Mouse (Mus musculus) CH12.LX (cell line): Measurements from ENCODE around the gene Racgap1. TPM values are rescaled to one million over a fixed set of nuclear protein-coding genes. Genes with fewer than 3 reads are reported as not detected.

Experiments used
- DNase-seq: peaks from one replicate; pipeline ENCODE4 v3.0.0-alpha.2; 2013; ENCODE audit errors: extremely low read depth
- H3K27ac ChIP-seq: 2 replicates; pipeline ENCODE4 v1.5.1; 2012; ENCODE audit warnings: low read depth, mild to moderate bottlenecking, control low read depth, moderate library complexity; ENCODE audit not compliant: insufficient read depth
- H3K27me3 ChIP-seq: replicated peaks from 2 replicates; pipeline ENCODE3; 2012; ENCODE audit warnings: inconsistent platforms
- H3K36me3 ChIP-seq, 2 experiments: replicated peaks in 1 of 2; 2 replicates each; pipeline versions ENCODE3 to v1.6.1; 2012; ENCODE audit warnings: inconsistent platforms in 1 of 2, low read length in 1 of 2, mild to moderate bottlenecking in 1 of 2, mixed read lengths in 1 of 2, moderate library complexity in 1 of 2; ENCODE audit not compliant: control insufficient read depth in 1 of 2, insufficient read depth in 1 of 2
- H3K4me1 ChIP-seq, 2 experiments: 2 replicates each; pipeline ENCODE4 v1.6.1; 2012; ENCODE audit warnings: inconsistent platforms in 1 of 2, moderate library complexity in 1 of 2; ENCODE audit not compliant: insufficient read depth in 2 of 2, control insufficient read depth in 1 of 2
- H3K4me2 ChIP-seq: 2 replicates; pipeline ENCODE4 v1.6.1; 2012; ENCODE audit warnings: low read depth, mild to moderate bottlenecking, control low read depth; ENCODE audit not compliant: poor library complexity, insufficient read depth, severe bottlenecking
- H3K4me3 ChIP-seq, 3 experiments: fragments of 150-350 bp in 1 of 3; sonication (generic) in 1 of 3; replicated peaks in 1 of 3; 2 replicates each; pipeline versions ENCODE3 to v1.5.1; 2011 to 2012; ENCODE audit warnings: low read depth in 2 of 3, low read length in 2 of 3, mild to moderate bottlenecking in 2 of 3, moderate library complexity in 2 of 3, control low read depth in 1 of 3, improper control_type of control experiment in 1 of 3, inconsistent platforms in 1 of 3, mixed read lengths in 1 of 3; ENCODE audit not compliant: poor library complexity in 1 of 3
- H3K79me2 ChIP-seq: replicated peaks from 2 replicates; pipeline ENCODE4 v1.6.1; 2012; ENCODE audit warnings: mild to moderate bottlenecking, moderate library complexity; ENCODE audit not compliant: control insufficient read depth, poor library complexity, insufficient read depth, severe bottlenecking; ENCODE audit errors: extremely low read depth
- H3K9ac ChIP-seq: 2 replicates; pipeline ENCODE4 v1.6.1; 2012; ENCODE audit warnings: low read depth, mild to moderate bottlenecking, control low read depth, moderate library complexity; ENCODE audit not compliant: insufficient read depth
- H3K9me3 ChIP-seq: replicated peaks from 2 replicates; pipeline ENCODE3; 2012; ENCODE audit warnings: low read length, inconsistent platforms, mixed read lengths
- CHD1 ChIP-seq: IDR thresholded peaks from 2 replicates; pipeline ENCODE4 v1.6.1; 2012; ENCODE audit warnings: low read depth, low read length, improper control_type of control experiment, inconsistent platforms
- E2F4 ChIP-seq: IDR thresholded peaks from 2 replicates; pipeline ENCODE4 v1.6.1; 2011; ENCODE audit warnings: low read depth, low read length, improper control_type of control experiment; ENCODE audit not compliant: insufficient replicate concordance
- ELF1 ChIP-seq: IDR thresholded peaks from 2 replicates; pipeline ENCODE4 v1.6.1; 2014; ENCODE audit warnings: low read depth, mild to moderate bottlenecking, inconsistent platforms, low read length, improper control_type of control experiment
- EP300 ChIP-seq: IDR thresholded peaks from 2 replicates; pipeline ENCODE4 v1.6.1; 2011; ENCODE audit warnings: low read length, improper control_type of control experiment
- ETS1 ChIP-seq: conservative IDR thresholded peaks from 2 replicates; pipeline ENCODE4 v1.6.1; 2012; ENCODE audit warnings: low read depth, mild to moderate bottlenecking, inconsistent platforms, low read length, improper control_type of control experiment, moderate library complexity
- HCFC1 ChIP-seq: IDR thresholded peaks from 2 replicates; pipeline ENCODE4 v1.6.1; 2012; ENCODE audit warnings: low read depth, mild to moderate bottlenecking, inconsistent platforms, low read length, improper control_type of control experiment
- JUN ChIP-seq: IDR thresholded peaks from 2 replicates; pipeline ENCODE4 v1.6.1; 2011; ENCODE audit warnings: low read depth, mild to moderate bottlenecking, low read length, improper control_type of control experiment, moderate library complexity; ENCODE audit not compliant: insufficient read depth
- MAFK ChIP-seq: IDR thresholded peaks from 2 replicates; pipeline ENCODE4 v1.6.1; 2011; ENCODE audit warnings: low read length, improper control_type of control experiment; ENCODE audit not compliant: insufficient replicate concordance
- MEF2A ChIP-seq: IDR thresholded peaks from 2 replicates; pipeline ENCODE4 v1.6.1; 2014; ENCODE audit warnings: low read depth, mild to moderate bottlenecking, inconsistent platforms, low read length, improper control_type of control experiment, borderline replicate concordance
- MYC ChIP-seq: IDR thresholded peaks from 2 replicates; pipeline ENCODE4 v1.6.1; 2011; ENCODE audit warnings: low read depth, mild to moderate bottlenecking, improper control_type of control experiment, low read length
- NELFE ChIP-seq: IDR thresholded peaks from 2 replicates; pipeline ENCODE4 v1.6.1; 2011; ENCODE audit warnings: low read depth, low read length, improper control_type of control experiment
- POLR2A ChIP-seq: IDR thresholded peaks from 2 replicates; pipeline ENCODE4 v1.6.1; 2011; ENCODE audit warnings: low read depth, mild to moderate bottlenecking, improper control_type of control experiment, low read length
- RAD21 ChIP-seq: IDR thresholded peaks from 2 replicates; pipeline ENCODE4 v1.6.1; 2011; ENCODE audit warnings: low read depth, mild to moderate bottlenecking, low read length, improper control_type of control experiment, moderate library complexity
- RCOR1 ChIP-seq: conservative IDR thresholded peaks from 2 replicates; pipeline ENCODE4 v1.6.1; 2012; ENCODE audit warnings: low read depth, mild to moderate bottlenecking, inconsistent platforms, low read length, improper control_type of control experiment
- TBP ChIP-seq: conservative IDR thresholded peaks from 2 replicates; pipeline ENCODE4 v1.6.1; 2011; ENCODE audit warnings: low read depth, low read length, improper control_type of control experiment
- TCF12 ChIP-seq: IDR thresholded peaks from 2 replicates; pipeline ENCODE4 v1.6.1; 2014; ENCODE audit warnings: low read depth, mild to moderate bottlenecking, inconsistent platforms, low read length, improper control_type of control experiment
- UBTF ChIP-seq: IDR thresholded peaks from 2 replicates; pipeline ENCODE4 v1.6.1; 2012; ENCODE audit warnings: low read depth, mild to moderate bottlenecking, inconsistent platforms, low read length, improper control_type of control experiment, moderate library complexity
- dilution Hi-C: fragments of 300-500 bp; cut with MboI; formaldehyde crosslinking; loops from 2 replicates; pipeline ENCODE4 v1.14.3; 2020; ENCODE audit warnings: low sequenced_read_pairs; ENCODE audit not compliant: extremely low pct_unique_long_range_greater_than_20kb, extremely low pct_ligation_motif_present
- in situ Hi-C: fragments of 300-500 bp; cut with MboI; formaldehyde crosslinking; loops from 3 replicates; pipeline ENCODE4 v1.14.3; 2019; ENCODE audit warnings: low sequenced_read_pairs, low pct_ligation_motif_present, low pct_unique_long_range_greater_than_20kb, mixed read lengths
- polyA plus RNA-seq: library from polyadenylated mRNA; unstranded; fragments of >175 nt; gene quantifications from 2 replicates; pipeline ENCODE4 v1.2.1, GENCODE M21; 2012; ENCODE audit warnings: low read depth; ENCODE audit not compliant: insufficient read length
- total RNA-seq, 2 experiments: library from RNA; depleted of rRNA; stranded (reverse); fragments of 300-350 nt in 1 of 2; fragments of >200 nt in 1 of 2; gene quantifications; 2 replicates each; pipeline ENCODE4 v1.2.3; 2012 to 2014

Racgap1 gene
- total and polyA plus RNA-seq, 3 experiments = 97.9 to 131 (median 130) TPM

GRCm38 (mm10) chr15:99655956-99656355, 4.5 kb upstream of the Racgap1 start:
- Histone ChIP-seq H3K4me2 (no peak overlapping the region), H3K36me3 (no peaks in the 10 kb centered on the region), H3K4me3 (no peak overlapping the region), H3K9me3 (no peaks in the 10 kb centered on the region), H3K27me3 (peaks cover 30% of the 10 kb centered on the region), H3K79me2 (peaks cover 4% of the 10 kb centered on the region), H3K4me1 (peaks cover 0 to 12% of the 10 kb centered on the region in 2 experiments; a peak in 2 of 4 replicates), H3K27ac (no peak overlapping the region), H3K9ac (no peak overlapping the region)
- in situ Hi-C loops (no loop called here), dilution Hi-C loops (no loop called here)
- no peak for TF ChIP-seq JUN
- no peak for TF ChIP-seq NELFE
- no peak for TF ChIP-seq HCFC1
- DNase-seq = no peak

- H3K27ac ChIP-seq = no peak overlapping the region
- H3K4me3 ChIP-seq = no peak overlapping the region
- dilution Hi-C loops = no loop called here
- H3K9me3 ChIP-seq = no peaks in the 10 kb centered on the region
- no peak for TF ChIP-seq EP300
- TF ChIP-seq TCF12 = no peak
- no peak for TF ChIP-seq MEF2A
- TF ChIP-seq POLR2A = no peak
- TF ChIP-seq ETS1 = no peak
- TF ChIP-seq MAFK = no peak
- TF ChIP-seq TBP = no peak
- no peak for TF ChIP-seq CHD1
- TF ChIP-seq UBTF = no peak
- TF ChIP-seq JUN = no peak
- no peak for TF ChIP-seq MYC
- no peak for TF ChIP-seq RAD21
- no peak for TF ChIP-seq E2F4
- no peak for TF ChIP-seq RCOR1
- no peak for TF ChIP-seq HCFC1
- TF ChIP-seq ELF1 = no peak
- peaks cover 30% of the 10 kb centered on the region for H3K27me3 ChIP-seq
- DNase-seq = no peak
- peaks cover 3 to 29% of the 10 kb centered on the region in 2 experiments; a peak in 3 of 4 replicates for H3K4me1 ChIP-seq
- H3K79me2 ChIP-seq = peaks cover 23% of the 10 kb centered on the region
- peaks cover 0 to 2% of the 10 kb centered on the region in 2 experiments for H3K36me3 ChIP-seq
- in situ Hi-C loops = no loop called here
- no peak overlapping the region for H3K4me2 ChIP-seq
- no peak overlapping the region for H3K9ac ChIP-seq
These were observed 2.4 kb upstream of the Racgap1 start for GRCm38 (mm10) chr15:99653876-99654275.
